Mouse (Mus musculus) midbrain, embryonic 13.5 days (tissue): ENCODE results near the gene Arhgap10. TPM values are rescaled to one million over a fixed set of nuclear protein-coding genes. Genes with fewer than 3 reads are reported as not detected.
A peak's percentile ranks its signal among the peaks of the same experiment; 100 is the strongest.

ENCODE experiments used
- ATAC-seq: fragments of 200-750 bp; cut with Nextera tagmentation; 2 replicates; pipeline ENCODE4 v1.8.0; 2017; ENCODE audit warnings: mild to moderate bottlenecking, moderate TSS enrichment, moderate library complexity
- H3K27ac ChIP-seq: fragments of 300-500 bp; sonication (generic); 2 replicates; pipeline ENCODE4 v1.5.1; 2015; ENCODE audit warnings: inconsistent platforms, mild to moderate bottlenecking, moderate library complexity
- H3K27me3 ChIP-seq: fragments of 300-500 bp; sonication (generic); 2 replicates; pipeline ENCODE4 v1.6.1; 2015; ENCODE audit warnings: mild to moderate bottlenecking, inconsistent platforms
- H3K36me3 ChIP-seq: fragments of 300-500 bp; sonication (generic); 2 replicates; pipeline ENCODE4 v1.6.1; 2015; ENCODE audit warnings: mild to moderate bottlenecking, inconsistent platforms
- H3K4me1 ChIP-seq: fragments of 300-500 bp; sonication (generic); replicated peaks from 2 replicates; pipeline ENCODE4 v1.6.1; 2015; ENCODE audit warnings: inconsistent platforms
- H3K4me2 ChIP-seq: fragments of 300-500 bp; sonication (generic); replicated peaks from 2 replicates; pipeline ENCODE4 v1.6.1; 2015; ENCODE audit warnings: moderate library complexity, mild to moderate bottlenecking, inconsistent platforms
- H3K4me3 ChIP-seq: fragments of 300-500 bp; sonication (generic); replicated peaks from 2 replicates; pipeline ENCODE4 v1.5.1; 2015; ENCODE audit warnings: mild to moderate bottlenecking, inconsistent platforms
- H3K9ac ChIP-seq: fragments of 300-500 bp; sonication (generic); replicated peaks from 2 replicates; pipeline ENCODE4 v1.6.1; 2015; ENCODE audit warnings: mild to moderate bottlenecking, inconsistent platforms
- H3K9me3 ChIP-seq: fragments of 300-500 bp; sonication (generic); 2 replicates; pipeline ENCODE4 v1.6.1; 2016; ENCODE audit warnings: mild to moderate bottlenecking, inconsistent platforms
- WGBS: fragments of 180-500 bp; shearing (Covaris S2); methylation state at CpG from one replicate; pipeline ENCODE4 v1.1.7; 2015; 5-methylcytosine and 5-hydroxymethylcytosine counted together
- polyA plus RNA-seq: library from polyadenylated mRNA; unstranded; fragments of >200 nt; fragmentation: Nextera tagmentation; extraction: Ambion mirVana; gene quantifications from 2 replicates; pipeline ENCODE4 v1.2.1, GENCODE M21; 2015

Gene Arhgap10
- polyA plus RNA-seq: 3.6 and 4.7 TPM in 2 replicates

GRCm38 (mm10) chr8:77517301-77518200 is at the start of gene Arhgap10:
Gene Arhgap10, minus strand, starts transcription at chr8:77517953.
- H3K4me2 ChIP-seq: peak within 1 kb of the TSS; percentile 95
- peak within 1 kb of the TSS; percentile 67 for H3K4me3 ChIP-seq
- H3K4me1 ChIP-seq: peaks cover 9% of the 10 kb centered on the region
- peaks cover 35% of the 10 kb centered on the region for H3K27me3 ChIP-seq
- peak within 1 kb of the TSS; percentile 72 for H3K9ac ChIP-seq
- H3K36me3 ChIP-seq: no peaks in the 10 kb centered on the region
- no peaks in the 10 kb centered on the region for H3K9me3 ChIP-seq
- 0% methylated on average over 77 of the region's 95 CpGs for WGBS
- peak within 1 kb of the TSS; percentile 44; the same call in 1 of the 2 replicates for H3K27ac ChIP-seq
- ATAC-seq: peak; percentile 93

GRCm38 (mm10) chr8:77561441-77561840 is 43.7 kb upstream of the Arhgap10 start:
- no peak overlapping the region for H3K9ac ChIP-seq
- no peak overlapping the region for H3K4me2 ChIP-seq
- H3K4me1 ChIP-seq: no peaks in the 10 kb centered on the region
- H3K9me3 ChIP-seq: no peaks in the 10 kb centered on the region
- H3K4me3 ChIP-seq: no peak overlapping the region
- no peak overlapping the region for H3K27ac ChIP-seq
- peaks cover 86% of the 10 kb centered on the region for H3K36me3 ChIP-seq
- ATAC-seq: no peak
- WGBS: 96% methylated on average over 3 of the region's 3 CpGs
- H3K27me3 ChIP-seq: no peaks in the 10 kb centered on the region

- no peaks in the 10 kb centered on the region for H3K9me3 ChIP-seq
- no peak overlapping the region for H3K9ac ChIP-seq
- peaks cover 31% of the 10 kb centered on the region for H3K4me1 ChIP-seq
- no peak for ATAC-seq
- 96% methylated on average over 3 of the region's 3 CpGs for WGBS
- H3K4me2 ChIP-seq: no peak overlapping the region
- H3K36me3 ChIP-seq: peaks cover 53% of the 10 kb centered on the region
- no peak overlapping the region for H3K4me3 ChIP-seq
- H3K27ac ChIP-seq: no peak overlapping the region
- no peaks in the 10 kb centered on the region for H3K27me3 ChIP-seq
These were observed 34.7 kb upstream of the Arhgap10 start for GRCm38 (mm10) chr8:77552491-77552890.

- Histone ChIP-seq H3K27ac (no peak overlapping the region), H3K4me3 (peak overlapping the region; percentile 71), H3K36me3 (peaks cover 34% of the 10 kb centered on the region), H3K4me1 (peaks cover 31% of the 10 kb centered on the region), H3K9me3 (no peaks in the 10 kb centered on the region), H3K27me3 (no peaks in the 10 kb centered on the region), H3K4me2 (peak overlapping the region; percentile 78), H3K9ac (peak overlapping the region; percentile 91)
- ATAC-seq: no peak
- 24% methylated on average over 7 of the region's 7 CpGs for WGBS
These were observed 32.3 kb upstream of the Arhgap10 start for GRCm38 (mm10) chr8:77549881-77550580.

- H3K9me3 ChIP-seq: no peaks in the 10 kb centered on the region
- H3K4me3 ChIP-seq: peak within 1 kb of the TSS; percentile 71
- H3K9ac ChIP-seq: peak within 1 kb of the TSS; percentile 91
- ATAC-seq: peak; percentile 97
- H3K36me3 ChIP-seq: peaks cover 28% of the 10 kb centered on the region
- WGBS: 3% methylated on average over 42 of the region's 42 CpGs
- H3K27ac ChIP-seq: peak within 1 kb of the TSS; percentile 86
- H3K27me3 ChIP-seq: no peaks in the 10 kb centered on the region
- peaks cover 31% of the 10 kb centered on the region for H3K4me1 ChIP-seq
- peak within 1 kb of the TSS; percentile 78 for H3K4me2 ChIP-seq
These were observed 31.5 kb upstream of the Arhgap10 start, which contains the start of gene Prmt9 for GRCm38 (mm10) chr8:77549121-77549706. Gene Prmt9, plus strand, starts transcription at chr8:77549397.

GRCm38 (mm10) chr8:77545616-77546015 is 27.9 kb upstream of the Arhgap10 start:
- H3K9ac ChIP-seq: no peak overlapping the region
- H3K9me3 ChIP-seq: no peaks in the 10 kb centered on the region
- H3K36me3 ChIP-seq: no peaks in the 10 kb centered on the region
- no peak overlapping the region for H3K27ac ChIP-seq
- no peak overlapping the region for H3K4me2 ChIP-seq
- H3K27me3 ChIP-seq: no peaks in the 10 kb centered on the region
- ATAC-seq: no peak
- 85% methylated on average over 4 of the region's 4 CpGs for WGBS
- peaks cover 14% of the 10 kb centered on the region for H3K4me1 ChIP-seq
- H3K4me3 ChIP-seq: no peak overlapping the region

GRCm38 (mm10) chr8:77544428-77544827 is 26.7 kb upstream of the Arhgap10 start:
- no peak overlapping the region for H3K4me3 ChIP-seq
- no peaks in the 10 kb centered on the region for H3K27me3 ChIP-seq
- H3K36me3 ChIP-seq: no peaks in the 10 kb centered on the region
- no peak overlapping the region for H3K27ac ChIP-seq
- H3K9me3 ChIP-seq: no peaks in the 10 kb centered on the region
- H3K9ac ChIP-seq: no peak overlapping the region
- H3K4me2 ChIP-seq: no peak overlapping the region
- no peak for ATAC-seq
- H3K4me1 ChIP-seq: peaks cover 4% of the 10 kb centered on the region; the same call in 1 of the 2 replicates
- WGBS: 67% methylated on average over 3 of the region's 3 CpGs

GRCm38 (mm10) chr8:77543152-77543777 is 25.5 kb upstream of the Arhgap10 start:
- ATAC-seq: no peak
- 90% methylated on average over 6 of the region's 6 CpGs for WGBS
- Histone ChIP-seq H3K36me3 (no peaks in the 10 kb centered on the region), H3K4me1 (no peaks in the 10 kb centered on the region), H3K9ac (no peak overlapping the region), H3K27ac (no peak overlapping the region), H3K4me2 (no peak overlapping the region), H3K9me3 (no peaks in the 10 kb centered on the region), H3K4me3 (no peak overlapping the region), H3K27me3 (no peaks in the 10 kb centered on the region)

GRCm38 (mm10) chr8:77538256-77538655 is 20.5 kb upstream of the Arhgap10 start:
- H3K27me3 ChIP-seq: no peaks in the 10 kb centered on the region
- WGBS: 89% methylated on average over 1 of the region's 1 CpGs
- H3K4me3 ChIP-seq: no peak overlapping the region
- H3K27ac ChIP-seq: no peak overlapping the region
- no peak for ATAC-seq
- no peaks in the 10 kb centered on the region for H3K36me3 ChIP-seq
- H3K4me2 ChIP-seq: no peak overlapping the region
- no peak overlapping the region for H3K9ac ChIP-seq
- H3K4me1 ChIP-seq: no peaks in the 10 kb centered on the region
- H3K9me3 ChIP-seq: no peaks in the 10 kb centered on the region

- no peaks in the 10 kb centered on the region for H3K36me3 ChIP-seq
- ATAC-seq: no peak
- WGBS: 78% methylated on average over 12 of the region's 12 CpGs
- no peak overlapping the region for H3K4me2 ChIP-seq
- H3K27ac ChIP-seq: no peak overlapping the region
- H3K4me1 ChIP-seq: no peaks in the 10 kb centered on the region
- H3K9me3 ChIP-seq: no peaks in the 10 kb centered on the region
- H3K9ac ChIP-seq: no peak overlapping the region
- H3K27me3 ChIP-seq: no peaks in the 10 kb centered on the region
- H3K4me3 ChIP-seq: no peak overlapping the region
These were observed 19.1 kb upstream of the Arhgap10 start for GRCm38 (mm10) chr8:77536821-77537220.

- Histone ChIP-seq H3K27me3 (no peaks in the 10 kb centered on the region), H3K9me3 (no peaks in the 10 kb centered on the region), H3K4me1 (no peaks in the 10 kb centered on the region), H3K4me3 (no peak overlapping the region), H3K4me2 (no peak overlapping the region), H3K9ac (no peak overlapping the region), H3K27ac (no peak overlapping the region), H3K36me3 (no peaks in the 10 kb centered on the region)
- ATAC-seq: peak; percentile 87
- WGBS: 85% methylated on average over 5 of the region's 5 CpGs
These were observed 17.4 kb upstream of the Arhgap10 start for GRCm38 (mm10) chr8:77535026-77535595.
